Mouse (Mus musculus) heart, embryonic 16.5 days (tissue): Measurements from ENCODE around the gene Tbc1d8. TPM values are rescaled to one million over a fixed set of nuclear protein-coding genes. Genes with fewer than 3 reads are reported as not detected.

ENCODE experiments used
- ATAC-seq: fragments of 200-750 bp; cut with Nextera tagmentation; replicated peaks from 2 replicates; pipeline ENCODE4 v1.8.0; 2017; ENCODE audit warnings: moderate number of reproducible peaks; ENCODE audit not compliant: insufficient read depth, low FRiP score; ENCODE audit errors: extremely low read depth
- H3K27ac ChIP-seq: fragments of 300-500 bp; sonication (generic); 2 replicates; pipeline ENCODE4 v1.5.1; 2014; ENCODE audit warnings: mild to moderate bottlenecking, low read length, control low read depth, moderate library complexity
- H3K27me3 ChIP-seq: fragments of 300-500 bp; sonication (generic); 2 replicates; pipeline ENCODE4 v1.6.1; 2014; ENCODE audit warnings: low read length, mixed read lengths; ENCODE audit not compliant: control insufficient read depth, insufficient read depth
- H3K36me3 ChIP-seq: fragments of 300-500 bp; sonication (generic); 2 replicates; pipeline ENCODE4 v1.6.1; 2014; ENCODE audit not compliant: control insufficient read depth, insufficient read depth
- H3K4me1 ChIP-seq: fragments of 300-500 bp; sonication (generic); 2 replicates; pipeline ENCODE4 v1.6.1; 2014; ENCODE audit warnings: low read length, mixed read lengths; ENCODE audit not compliant: control insufficient read depth, insufficient read depth
- H3K4me2 ChIP-seq: fragments of 300-500 bp; sonication (generic); 2 replicates; pipeline ENCODE4 v1.6.1; 2014; ENCODE audit warnings: low read depth, mild to moderate bottlenecking, control low read depth, low read length
- H3K4me3 ChIP-seq: fragments of 300-500 bp; sonication (generic); 2 replicates; pipeline ENCODE4 v1.5.1; 2014; ENCODE audit warnings: mild to moderate bottlenecking, control low read depth, low read length
- H3K9ac ChIP-seq: fragments of 300-500 bp; sonication (generic); 2 replicates; pipeline ENCODE4 v1.6.1; 2014; ENCODE audit warnings: low read length, control low read depth
- H3K9me3 ChIP-seq: fragments of 300-500 bp; sonication (generic); replicated peaks from 2 replicates; pipeline ENCODE4 v1.6.1; 2016; ENCODE audit warnings: low read length; ENCODE audit not compliant: control insufficient read depth
- WGBS: fragments of 180-500 bp; shearing (Covaris S2); extraction: QIAGEN DNeasy Blood & Tissue Kit; methylation state at CpG from one replicate; pipeline ENCODE4 v1.1.7; 2014; 5-methylcytosine and 5-hydroxymethylcytosine counted together
- polyA plus RNA-seq: library from polyadenylated mRNA; unstranded; fragments of >200 nt; fragmentation: Nextera tagmentation; extraction: Ambion mirVana; gene quantifications from 2 replicates; pipeline ENCODE4 v1.2.1, GENCODE M21; 2015

Gene Tbc1d8
- polyA plus RNA-seq, 1 experiment from 2014 or later = 11.2 TPM

GRCm38 (mm10) chr1:39389338-39389737 is 89.2 kb downstream of the Tbc1d8 start:
- Histone ChIP-seq H3K27me3 (no peaks in the 10 kb centered on the region), H3K36me3 (0 out of 2 replicates have a peak, but pooled peaks cover 10% of the 10 kb centered on the region), H3K4me3 (no peak overlapping the region), H3K4me1 (no peaks in the 10 kb centered on the region), H3K4me2 (no peak overlapping the region), H3K27ac (no peak overlapping the region), H3K9me3 (no peaks in the 10 kb centered on the region), H3K9ac (no peak overlapping the region)
- 61% methylated on average over 11 of the region's 11 CpGs for WGBS
- no peak for ATAC-seq

- no peak for ATAC-seq
- 88% methylated on average over 2 of the region's 2 CpGs for WGBS
- H3K4me3 ChIP-seq = no peak overlapping the region
Measured at GRCm38 (mm10) chr1:39388163-39388562, 90.4 kb downstream of the Tbc1d8 start.

GRCm38 (mm10) chr1:39387497-39387896 is 91.1 kb downstream of the Tbc1d8 start:
- Histone ChIP-seq H3K27ac (no peak overlapping the region), H3K4me3 (no peak overlapping the region), H3K27me3 (no peaks in the 10 kb centered on the region), H3K4me2 (no peak overlapping the region), H3K9me3 (no peaks in the 10 kb centered on the region), H3K9ac (no peak overlapping the region), H3K4me1 (no peaks in the 10 kb centered on the region), H3K36me3 (0 out of 2 replicates have a peak, but pooled peaks cover 4% of the 10 kb centered on the region)
- WGBS = 76% methylated on average over 4 of the region's 4 CpGs
- ATAC-seq = no peak

More at GRCm38 (mm10) chr1:39388163-39388562, 90.4 kb downstream of the Tbc1d8 start:
- Histone ChIP-seq H3K9me3 (no peaks in the 10 kb centered on the region), H3K4me2 (no peak overlapping the region), H3K27me3 (no peaks in the 10 kb centered on the region), H3K9ac (no peak overlapping the region), H3K27ac (no peak overlapping the region), H3K4me1 (no peaks in the 10 kb centered on the region), H3K36me3 (0 out of 2 replicates have a peak, but pooled peaks cover 6% of the 10 kb centered on the region)

- ATAC-seq = no peak
- H3K9ac ChIP-seq = no peak overlapping the region
- H3K27ac ChIP-seq = no peak overlapping the region
- WGBS = 63% methylated on average over 3 of the region's 3 CpGs
- no peaks in the 10 kb centered on the region for H3K9me3 ChIP-seq
- no peak overlapping the region for H3K4me3 ChIP-seq
- no peak overlapping the region for H3K4me2 ChIP-seq
- 0 out of 2 replicates have a peak, but pooled peaks cover 4% of the 10 kb centered on the region for H3K36me3 ChIP-seq
- H3K27me3 ChIP-seq = no peaks in the 10 kb centered on the region
- H3K4me1 ChIP-seq = no peaks in the 10 kb centered on the region
Measured at GRCm38 (mm10) chr1:39386456-39386855, 92.1 kb downstream of the Tbc1d8 start.

GRCm38 (mm10) chr1:39384914-39385313 is 93.6 kb downstream of the Tbc1d8 start:
- Histone ChIP-seq H3K27ac (no peak overlapping the region), H3K4me3 (no peak overlapping the region), H3K4me2 (no peak overlapping the region), H3K4me1 (no peaks in the 10 kb centered on the region), H3K9me3 (no peaks in the 10 kb centered on the region), H3K36me3 (peaks cover 4% of the 10 kb centered on the region; the same call in 1 of the 2 replicates), H3K9ac (no peak overlapping the region), H3K27me3 (no peaks in the 10 kb centered on the region)
- no peak for ATAC-seq
- 71% methylated on average over 9 of the region's 9 CpGs for WGBS

GRCm38 (mm10) chr1:39381017-39381416 is 97.5 kb downstream of the Tbc1d8 start:
- Histone ChIP-seq H3K4me1 (no peaks in the 10 kb centered on the region), H3K27ac (no peak overlapping the region), H3K27me3 (no peaks in the 10 kb centered on the region), H3K4me3 (no peak overlapping the region), H3K9me3 (no peaks in the 10 kb centered on the region), H3K9ac (no peak overlapping the region), H3K36me3 (peaks cover 10% of the 10 kb centered on the region), H3K4me2 (no peak overlapping the region)
- 85% methylated on average over 9 of the region's 9 CpGs for WGBS
- ATAC-seq = no peak

- ATAC-seq = no peak
- no peaks in the 10 kb centered on the region for H3K9me3 ChIP-seq
Measured at GRCm38 (mm10) chr1:39379021-39379420, 99.5 kb downstream of the Tbc1d8 start.

GRCm38 (mm10) chr1:39378540-39378939 is 100.0 kb downstream of the Tbc1d8 start:
- WGBS = 88% methylated on average over 1 of the region's 1 CpGs
- Histone ChIP-seq H3K9ac (no peak overlapping the region), H3K9me3 (no peaks in the 10 kb centered on the region), H3K4me1 (no peaks in the 10 kb centered on the region), H3K27ac (no peak overlapping the region), H3K36me3 (peaks cover 19% of the 10 kb centered on the region), H3K27me3 (no peaks in the 10 kb centered on the region), H3K4me3 (no peak overlapping the region), H3K4me2 (no peak overlapping the region)
- ATAC-seq = no peak

More at GRCm38 (mm10) chr1:39379021-39379420, 99.5 kb downstream of the Tbc1d8 start:
- no peak overlapping the region for H3K4me2 ChIP-seq
- no peaks in the 10 kb centered on the region for H3K27me3 ChIP-seq
- no peak overlapping the region for H3K9ac ChIP-seq
- no peak overlapping the region for H3K27ac ChIP-seq
- no peak overlapping the region for H3K4me3 ChIP-seq
- WGBS = 49% methylated on average over 5 of the region's 5 CpGs
- peaks cover 17% of the 10 kb centered on the region for H3K36me3 ChIP-seq
- no peaks in the 10 kb centered on the region for H3K4me1 ChIP-seq

- no peak overlapping the region for H3K27ac ChIP-seq
- H3K36me3 ChIP-seq = peaks cover 35% of the 10 kb centered on the region
- no peaks in the 10 kb centered on the region for H3K27me3 ChIP-seq
- no peak for ATAC-seq
- no peak overlapping the region for H3K9ac ChIP-seq
- H3K4me2 ChIP-seq = no peak overlapping the region
- H3K4me1 ChIP-seq = no peaks in the 10 kb centered on the region
- H3K9me3 ChIP-seq = no peaks in the 10 kb centered on the region
- H3K4me3 ChIP-seq = no peak overlapping the region
- 91% methylated on average over 9 of the region's 9 CpGs for WGBS
Measured at GRCm38 (mm10) chr1:39376726-39377240, 101.8 kb downstream of the Tbc1d8 start.
